Mouse (Mus musculus) neutrophil, adult 5-6 weeks (primary cell): ENCODE data around the gene Shisa5. TPM values are rescaled to one million over a fixed set of nuclear protein-coding genes. Genes with fewer than 3 reads are reported as not detected.

Source experiments
- ATAC-seq: fragments of 151-379, 151-347 bp; 2 replicates; pipeline ENCODE4 v1.8.0; 2017; ENCODE audit warnings: mild to moderate bottlenecking, moderate TSS enrichment; ENCODE audit not compliant: insufficient number of reproducible peaks, poor library complexity, low FRiP score, severe bottlenecking; ENCODE audit errors: extremely low read depth
- total RNA-seq: library from RNA; stranded (forward); fragments of 200-1000 nt; gene quantifications from 2 replicates; pipeline ENCODE4 v1.2.3, GENCODE M21; 2017

The Shisa5 gene
- total RNA-seq, 1 experiment from 2014 or later: 1,927 TPM

GRCm38 (mm10) chr9:109080516-109080915 is 42.2 kb downstream of the Shisa5 start:
- ATAC-seq: no peak

DNA sequence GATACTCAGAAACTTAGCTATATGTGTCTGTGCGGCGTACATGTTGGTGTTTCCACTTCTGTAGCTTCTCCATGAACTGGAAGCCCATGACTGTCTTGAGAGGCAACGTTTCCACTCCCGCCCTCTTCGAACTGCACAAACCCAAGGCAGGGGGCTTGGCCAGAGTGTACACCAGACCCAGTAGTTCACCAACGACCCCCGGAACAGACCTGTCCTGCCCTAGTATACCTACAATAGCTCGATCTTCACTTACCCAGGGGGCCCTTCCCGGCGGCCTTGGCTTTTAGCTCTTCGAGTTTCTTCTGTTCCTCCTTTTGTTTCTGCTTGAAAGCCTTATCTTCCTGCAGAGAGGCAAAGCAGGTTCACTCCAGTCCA is 43.4 kb downstream of the Shisa5 start:
- no peak for ATAC-seq

GRCm38 (mm10) chr9:109082124-109082800 is 43.9 kb downstream of the Shisa5 start, which contains the start of the genes Ccdc51 and Tma7:
Gene Ccdc51, plus strand, starts transcription at chr9:109082493.
Gene Tma7, minus strand, starts transcription at chr9:109082587.
- peak; percentile 97 for ATAC-seq

- ATAC-seq: no peak
Measured at GRCm38 (mm10) chr9:109084922-109085321, 46.6 kb downstream of the Shisa5 start.

GRCm38 (mm10) chr9:109087987-109088386 is 49.6 kb downstream of the Shisa5 start:
- no peak for ATAC-seq

- ATAC-seq: no peak
Measured at GRCm38 (mm10) chr9:109090446-109090845, 52.1 kb downstream of the Shisa5 start.

DNA sequence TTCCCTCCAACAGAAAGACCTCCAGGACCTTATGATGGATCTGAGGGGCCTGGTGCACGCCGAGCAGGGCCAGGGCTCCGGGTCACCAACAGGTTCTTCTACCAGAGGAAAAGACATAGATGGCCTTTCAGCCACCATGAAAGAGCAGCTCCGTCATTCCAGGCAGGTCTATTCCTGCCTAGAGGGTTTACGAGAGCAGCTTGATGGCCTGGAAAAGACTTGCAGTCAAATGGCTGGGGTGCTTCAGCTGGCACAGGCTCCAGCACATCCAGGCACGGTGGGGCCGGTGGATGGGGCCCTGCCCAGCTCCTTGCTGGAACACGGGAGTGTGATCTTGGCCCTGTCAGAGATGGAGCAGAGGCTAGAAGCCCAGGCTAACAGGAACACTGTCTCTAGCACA is 53.4 kb downstream of the Shisa5 start:
- ATAC-seq: no peak

- no peak for ATAC-seq
Measured at GRCm38 (mm10) chr9:109092799-109093198, 54.4 kb downstream of the Shisa5 start.

DNA sequence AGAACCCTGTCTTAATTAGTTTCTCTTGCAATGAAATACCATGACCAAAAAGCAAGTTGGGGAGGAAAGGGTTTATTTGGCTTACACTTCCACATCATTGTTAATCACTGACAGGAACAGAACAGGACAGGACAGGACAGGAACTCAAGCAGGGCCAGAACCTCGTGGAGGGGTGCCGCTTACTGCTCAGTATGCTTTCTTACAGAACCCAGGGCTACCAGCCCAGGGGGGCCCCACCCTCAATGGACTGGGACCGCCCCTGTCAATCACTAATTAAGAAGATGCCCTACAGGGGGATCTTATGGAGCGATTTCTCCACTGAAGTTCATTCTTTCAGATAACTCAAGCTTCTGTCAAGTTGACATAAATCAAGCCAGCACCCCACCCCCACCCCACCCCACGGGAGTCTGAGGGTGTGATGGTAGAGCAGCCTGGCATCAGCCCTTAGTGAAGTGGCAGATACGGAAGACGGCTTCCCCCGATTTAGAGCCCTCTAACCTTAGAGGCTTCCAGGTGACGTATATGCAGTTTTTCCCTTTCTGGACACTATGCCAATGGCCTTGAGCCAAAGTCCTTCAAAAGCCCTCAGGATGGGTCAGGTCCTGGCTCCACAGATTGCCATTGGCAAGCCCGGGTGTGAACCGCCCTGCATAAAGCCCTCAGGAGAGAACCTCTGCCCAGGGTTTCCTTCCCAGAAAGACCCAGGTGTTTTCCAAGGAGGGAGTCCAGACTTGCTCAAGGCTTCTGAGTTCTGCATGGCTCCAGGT is 55.6 kb downstream of the Shisa5 start:
- no peak for ATAC-seq

DNA sequence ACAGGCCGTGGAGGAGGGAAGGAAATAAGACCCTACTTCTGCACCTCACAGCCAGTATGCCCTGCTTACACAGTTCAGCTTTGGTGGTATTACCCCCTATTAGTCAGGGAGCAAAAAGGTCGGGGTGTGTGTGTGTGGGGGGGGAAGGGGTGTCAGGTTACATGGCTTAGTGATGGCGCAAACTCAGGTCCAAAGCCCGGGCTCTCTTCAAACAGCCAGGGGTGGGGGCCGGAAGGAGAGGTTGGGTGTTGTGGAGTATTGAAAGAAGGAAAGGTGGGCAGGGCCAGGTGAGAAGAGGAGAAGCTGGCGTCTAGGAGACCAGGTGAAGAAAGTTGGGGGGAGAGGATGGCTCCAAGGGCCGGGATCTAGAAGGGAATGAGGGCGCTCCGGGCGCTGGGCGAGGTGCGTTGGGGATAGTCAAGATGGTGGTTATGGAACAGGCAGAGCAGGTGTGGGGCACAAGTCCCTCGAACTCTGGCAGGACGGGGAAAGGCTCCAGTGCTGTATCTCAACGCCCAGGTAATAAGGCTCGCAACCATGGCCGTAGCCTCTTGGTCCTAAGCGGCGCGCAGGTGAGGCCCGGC is 56.3 kb downstream of the Shisa5 start:
- ATAC-seq: no peak

DNA sequence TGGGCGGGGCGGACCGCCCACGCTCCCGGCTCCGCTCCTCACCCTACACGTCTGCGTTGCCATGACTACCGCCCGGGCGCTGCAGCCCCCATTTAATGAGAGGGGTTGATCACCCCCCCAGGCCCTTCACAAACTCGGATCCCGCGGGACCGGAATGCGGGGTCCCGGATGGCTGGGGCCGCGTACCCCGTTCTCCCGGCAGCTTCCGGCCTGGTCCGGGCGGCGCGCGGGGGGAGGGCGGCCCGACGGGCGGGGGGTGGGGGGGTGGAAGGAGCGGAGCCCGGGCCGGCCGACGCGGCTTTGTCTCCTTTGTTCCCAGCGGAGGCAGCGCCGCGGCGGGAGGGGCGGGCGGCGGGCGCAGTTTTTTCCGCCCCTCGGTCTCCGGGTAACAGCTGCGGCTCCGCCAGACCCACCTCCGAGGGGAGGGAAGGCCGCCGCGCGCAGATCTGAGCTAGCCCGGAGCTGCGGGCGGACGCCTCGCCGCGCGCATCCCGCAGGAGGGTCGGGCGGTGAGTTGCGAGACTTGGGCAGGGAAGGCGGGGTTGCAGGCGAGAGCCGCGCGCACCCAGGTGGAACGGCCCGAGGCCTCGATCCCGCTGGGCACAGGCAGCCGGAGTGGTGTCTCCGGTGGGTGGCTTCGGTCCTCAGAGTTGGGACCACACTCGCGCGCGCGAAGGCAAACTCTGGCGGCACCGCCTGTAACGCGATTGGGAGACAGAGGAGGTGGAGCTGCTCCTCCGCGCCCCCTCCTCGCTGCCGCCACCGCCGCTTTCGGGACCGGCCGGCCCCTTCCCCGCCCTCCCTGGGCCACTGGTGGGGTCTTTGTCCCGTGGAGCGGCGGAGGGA is 57.0 kb downstream of the Shisa5 start, which contains the start of gene Plxnb1:
Gene Plxnb1 (plus strand): TSS at position 253 of the 846 bp plus-strand sequence.
- ATAC-seq: peak; percentile 10; the same call in 1 of the 2 replicates

- no peak for ATAC-seq
Measured at GRCm38 (mm10) chr9:109096251-109096661, 57.9 kb downstream of the Shisa5 start.

- no peak for ATAC-seq
Measured at GRCm38 (mm10) chr9:109096856-109097255, 58.5 kb downstream of the Shisa5 start.

DNA sequence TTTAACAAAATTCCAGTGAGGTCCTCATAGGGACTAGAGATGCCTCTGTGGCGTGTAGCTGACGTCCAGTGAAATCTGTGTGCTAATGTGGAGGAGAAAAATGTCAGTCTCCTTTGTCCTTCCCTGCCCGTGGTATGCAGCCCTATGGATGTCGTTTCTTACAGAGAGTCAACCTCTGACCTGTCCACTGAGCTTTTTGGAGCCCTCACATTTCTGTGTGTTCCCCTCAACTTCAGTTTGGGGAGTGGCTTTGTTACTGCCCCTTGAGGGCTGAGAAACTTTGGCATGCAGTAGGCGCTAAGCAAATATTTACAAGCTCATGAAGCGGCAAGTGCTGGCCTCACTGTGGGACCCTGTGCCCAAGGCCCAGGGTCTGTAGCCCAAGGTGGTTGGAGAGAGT is 58.9 kb downstream of the Shisa5 start:
- ATAC-seq: no peak

DNA sequence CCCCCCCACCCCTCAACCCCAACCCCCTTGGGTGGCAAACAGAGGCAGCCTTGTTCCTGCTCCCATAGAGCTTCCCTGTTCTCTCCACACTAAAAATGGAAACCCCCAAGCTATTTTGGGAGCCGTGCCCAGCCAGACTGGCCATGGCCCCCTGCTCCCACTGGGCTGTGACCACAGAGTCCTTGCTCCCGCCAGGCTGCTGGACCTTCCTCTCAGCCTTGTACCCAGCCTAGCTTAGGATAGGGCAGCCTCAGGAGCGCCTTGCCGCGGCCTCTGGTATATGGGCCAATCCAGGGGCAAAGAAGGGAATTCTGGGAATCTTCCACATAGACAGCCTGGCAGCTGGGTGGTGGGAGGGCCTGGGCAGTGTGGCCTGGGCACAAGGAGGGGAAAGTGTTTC is 59.5 kb downstream of the Shisa5 start:
- ATAC-seq: no peak

- no peak for ATAC-seq
Measured at GRCm38 (mm10) chr9:109098366-109098765, 60.0 kb downstream of the Shisa5 start.

DNA sequence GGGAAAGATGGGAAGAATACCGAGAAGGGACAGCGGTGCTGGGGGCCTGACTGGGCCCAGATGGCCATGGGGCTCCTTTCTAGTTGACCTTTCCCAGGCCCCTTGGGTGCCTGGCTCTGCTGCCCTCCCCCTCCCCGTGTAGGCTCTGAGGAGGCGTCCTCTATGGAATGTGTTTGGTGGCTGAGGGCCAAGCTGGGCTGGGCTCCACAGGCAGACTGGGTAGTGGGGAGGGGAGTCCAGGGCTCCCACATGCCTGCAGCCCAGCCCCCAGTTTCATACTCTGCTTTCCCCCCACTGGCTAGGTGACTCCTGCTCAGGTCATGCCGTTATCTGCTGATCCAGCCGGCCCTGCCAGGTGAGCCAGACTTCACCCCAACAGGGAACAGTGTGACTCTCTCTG is 60.6 kb downstream of the Shisa5 start:
- ATAC-seq: no peak

- ATAC-seq: no peak
Measured at GRCm38 (mm10) chr9:109100307-109100928, 62.1 kb downstream of the Shisa5 start.
